ENCODE assay signal across 8 mouse cellular contexts in the genomic region with DNA sequence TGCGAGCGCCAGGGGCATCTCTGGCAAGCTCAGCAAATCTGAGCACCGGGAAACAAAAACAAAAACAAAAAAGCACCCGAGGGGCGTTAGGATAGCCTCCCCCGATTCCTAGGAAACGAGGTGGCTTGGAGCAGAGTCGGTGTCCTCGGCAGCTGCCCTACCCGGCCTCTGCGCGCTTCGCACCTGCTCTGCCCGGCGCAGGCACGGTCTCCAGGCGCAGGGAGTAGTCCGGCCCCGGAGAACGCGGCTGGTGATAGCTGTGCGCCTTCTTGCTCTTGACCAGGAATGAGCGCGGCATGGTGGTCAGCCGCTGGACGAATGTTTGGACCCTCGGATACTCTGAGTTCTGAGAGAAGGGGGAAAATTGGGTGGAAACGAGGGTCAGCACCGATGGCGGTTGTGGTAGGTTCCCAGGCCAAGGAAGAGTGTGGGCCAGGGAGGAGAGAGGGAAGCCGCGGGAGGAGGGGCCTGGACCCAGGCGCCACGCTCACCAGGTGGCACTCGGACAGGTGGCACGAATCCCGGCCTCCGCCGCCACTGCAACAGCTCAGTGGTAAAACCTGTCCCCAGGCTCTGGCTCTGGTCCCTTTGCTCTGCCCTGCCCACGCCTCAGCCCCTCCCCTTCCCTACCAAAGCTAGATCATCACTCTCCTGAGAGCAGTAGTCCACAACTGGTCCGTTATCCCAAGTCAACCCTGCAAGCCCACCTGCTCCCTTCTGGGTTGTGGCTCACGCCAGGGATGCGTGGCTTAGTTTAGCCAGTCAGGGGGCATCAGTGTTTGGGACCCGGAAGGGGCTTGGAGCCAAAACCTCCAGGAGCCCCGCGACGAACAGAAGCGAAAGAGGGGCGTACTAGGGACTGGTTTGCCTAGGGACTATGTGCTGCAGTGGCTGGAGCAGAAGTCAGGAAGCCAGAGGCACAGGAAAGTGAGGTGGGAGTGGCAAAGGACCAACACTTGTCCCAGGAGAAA. TPM values are rescaled to one million over a fixed set of nuclear protein-coding genes. Genes with fewer than 3 reads are reported as not detected.
DNase-seq lines count a peak whose midpoint lies in the region; ATAC-seq and TF ChIP-seq lines count a peak whose summit lies in the region.

No protein-coding gene starts in this region.

- peak; percentile 24 for DNase-seq in urinary bladder, adult 2 months (ENCODE audit: low spot score)
- no peak for DNase-seq in urinary bladder, postnatal 36 days (ENCODE audit: low spot score in 2 of 2)
- peak; percentile 29 for DNase-seq in liver, postnatal 0 days
- no peak for DNase-seq in left cerebral cortex, adult 11 months (ENCODE audit: low spot score)
- no peak for DNase-seq in right cerebral cortex, postnatal 10 days (ENCODE audit: low spot score in 2 of 2)

- no peak for TF ChIP-seq EP300 in liver, postnatal 0 days (IDR thresholded peaks at IDR 0.05; ENCODE audit: low read depth)

- 0 out of 2 replicates have a peak, but pooled peaks have one; percentile 35 for ATAC-seq in embryonic facial prominence, embryonic 13.5 days (ENCODE audit: insufficient number of reproducible peaks, insufficient read depth, low FRiP score, low TSS enrichment, low read depth)
- no peak for ATAC-seq in hindbrain, embryonic 15.5 days (ENCODE audit: low FRiP score, low read depth)
- ATAC-seq in liver, postnatal 0 days: no peak
- peak; percentile 24; the same call in 1 of the 2 replicates for ATAC-seq in neutrophil, adult 5-6 weeks (ENCODE audit: extremely low read depth, insufficient number of reproducible peaks, low FRiP score, poor library complexity, severe bottlenecking)

- no peak overlapping the region for H3K9ac ChIP-seq in embryonic facial prominence, embryonic 13.5 days
- H3K9ac ChIP-seq in hindbrain, embryonic 15.5 days: no peak overlapping the region
- peak overlapping the region; percentile 47 for H3K9ac ChIP-seq in liver, postnatal 0 days (replicated peaks)

- WGBS in embryonic facial prominence, embryonic 13.5 days: under 1% methylated on average over 49 of the region's 49 CpGs
- under 1% methylated on average over 49 of the region's 49 CpGs for WGBS in hindbrain, embryonic 15.5 days
- WGBS in liver, postnatal 0 days (ENCODE audit: insufficient replicate concordance): 2% methylated on average over 49 of the region's 49 CpGs

- no peaks in the 10 kb centered on the region for H3K36me3 ChIP-seq in embryonic facial prominence, embryonic 13.5 days
- no peaks in the 10 kb centered on the region for H3K36me3 ChIP-seq in hindbrain, embryonic 15.5 days
- no peaks in the 10 kb centered on the region; the same call in 1 of the 2 replicates for H3K36me3 ChIP-seq in liver, postnatal 0 days (replicated peaks; ENCODE audit: insufficient read depth, low read length)

- no peaks in the 10 kb centered on the region for H3K9me3 ChIP-seq in embryonic facial prominence, embryonic 13.5 days
- H3K9me3 ChIP-seq in hindbrain, embryonic 15.5 days: no peaks in the 10 kb centered on the region
- H3K9me3 ChIP-seq in liver, postnatal 0 days (ENCODE audit: low read length): no peaks in the 10 kb centered on the region

- H3K27me3 ChIP-seq in embryonic facial prominence, embryonic 13.5 days: peaks cover 99% of the 10 kb centered on the region
- H3K27me3 ChIP-seq in hindbrain, embryonic 15.5 days: peaks cover 79% of the 10 kb centered on the region
- H3K27me3 ChIP-seq in liver, postnatal 0 days (ENCODE audit: insufficient read depth, low read length): peaks cover 90% of the 10 kb centered on the region

- H3K27ac ChIP-seq in embryonic facial prominence, embryonic 13.5 days: no peak overlapping the region
- no peak overlapping the region for H3K27ac ChIP-seq in hindbrain, embryonic 15.5 days (replicated peaks)
- H3K27ac ChIP-seq in liver, postnatal 0 days (ENCODE audit: low read depth): 0 out of 2 replicates have a peak overlapping the region, but pooled peaks have one; percentile 60

- H3K4me1 ChIP-seq in embryonic facial prominence, embryonic 13.5 days: peaks cover 54% of the 10 kb centered on the region
- H3K4me1 ChIP-seq in hindbrain, embryonic 15.5 days (replicated peaks): peaks cover 53% of the 10 kb centered on the region
- peaks cover 44% of the 10 kb centered on the region for H3K4me1 ChIP-seq in liver, postnatal 0 days (ENCODE audit: insufficient read depth)

- H3K4me3 ChIP-seq in embryonic facial prominence, embryonic 13.5 days: peak overlapping the region; percentile 35
- H3K4me3 ChIP-seq in hindbrain, embryonic 15.5 days: peak overlapping the region; percentile 15
- peak overlapping the region; percentile 47 for H3K4me3 ChIP-seq in liver, postnatal 0 days (ENCODE audit: low read depth, low read length)

- TF ChIP-seq CTCF in liver, postnatal 0 days (IDR thresholded peaks at IDR 0.05; ENCODE audit: low read depth): no peak

- peak overlapping the region; percentile 58 for H3K4me2 ChIP-seq in embryonic facial prominence, embryonic 13.5 days
- peak overlapping the region; percentile 12 for H3K4me2 ChIP-seq in hindbrain, embryonic 15.5 days
- peak overlapping the region; percentile 77 for H3K4me2 ChIP-seq in liver, postnatal 0 days (ENCODE audit: low read depth, low read length)

RNA-seq across cellular contexts. Expression of a gene that starts 2.0 kb away (rescaled TPM):
- polyA plus RNA-seq in urinary bladder, adult 2 months (2012; rRNA removed): 0.46 and 0.52 TPM in 2 replicates
- polyA plus RNA-seq in embryonic facial prominence, embryonic 13.5 days (2015; fragmentation: Nextera tagmentation; extraction: Ambion mirVana): not detected in 2 replicates
- not detected in 2 replicates for polyA plus RNA-seq in hindbrain, embryonic 15.5 days (2015; fragmentation: Nextera tagmentation; extraction: Ambion mirVana)
- polyA plus RNA-seq in liver, postnatal 0 days (2015; fragmentation: Nextera tagmentation; extraction: Ambion mirVana): 1.3 and 1.4 TPM in 2 replicates
- 0.98 and 1.9 TPM in 2 replicates for total RNA-seq in neutrophil, adult 5-6 weeks (2017)

Comparison
In these comparisons a context has a peak if more than half of its experiments do, and no peak if none do; other contexts are left out.
1. DNase-seq: peak in urinary bladder, adult 2 months (single experiment) and liver, postnatal 0 days (single experiment); none in urinary bladder, postnatal 36 days (0 of 2), left cerebral cortex, adult 11 months (single experiment) and right cerebral cortex, postnatal 10 days (0 of 2).
2. ATAC-seq: peak in embryonic facial prominence, embryonic 13.5 days (single experiment) and neutrophil, adult 5-6 weeks (single experiment); none in hindbrain, embryonic 15.5 days (single experiment) and liver, postnatal 0 days (single experiment).
3. H3K4me2 ChIP-seq: peak in every context shown above with its lines; median percentile 77 in liver, postnatal 0 days; 58 in embryonic facial prominence, embryonic 13.5 days; 12 in hindbrain, embryonic 15.5 days.
4. Peak in every context shown above with its lines, with median percentiles within 50 percentile points of each other: H3K4me3 ChIP-seq.